Mouse (Mus musculus) left cerebral cortex, adult 8-10 months (tissue): ENCODE results near the gene Slc39a10. TPM values are rescaled to one million over a fixed set of nuclear protein-coding genes. Genes with fewer than 3 reads are reported as not detected.
"Not testable (repeated sequence)": the region's sequence is repeated elsewhere in the genome, so short reads cannot be mapped to it uniquely, and the experiment has no call there.

Source experiments
- DNase-seq, 2 experiments: peaks; one replicate each; pipeline ENCODE4 v3.0.0; 2022; ENCODE audit warnings: low spot score in 2 of 2
- total RNA-seq, 4 experiments: library from RNA; stranded (reverse); gene quantifications; 2 replicates each; pipeline ENCODE4 v1.2.4; 2022

The Slc39a10 gene
- total RNA-seq, 4 experiments from 2014 or later, result 162 to 182 (median 168) TPM

DNA sequence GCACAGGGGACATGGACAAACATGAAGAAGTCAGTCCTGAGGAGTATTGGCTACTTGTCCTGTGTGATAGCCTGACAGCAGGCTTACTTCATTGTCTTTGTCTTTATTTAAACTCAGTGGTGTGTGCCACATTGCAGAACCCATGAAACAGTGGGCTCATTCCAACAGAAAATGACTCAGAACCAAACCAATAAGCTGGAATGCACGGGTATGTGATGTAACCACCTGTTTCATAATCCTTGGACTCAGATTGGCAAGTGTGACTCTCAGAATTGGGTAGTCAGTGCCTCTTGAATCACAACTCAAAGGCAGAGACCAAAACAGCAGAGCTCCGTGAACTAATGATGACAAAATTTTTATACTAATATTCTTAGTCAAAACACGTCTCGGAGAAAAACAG, 110.4 kb downstream of the Slc39a10 start:
- DNase-seq, result not testable (repeated sequence)

DNA sequence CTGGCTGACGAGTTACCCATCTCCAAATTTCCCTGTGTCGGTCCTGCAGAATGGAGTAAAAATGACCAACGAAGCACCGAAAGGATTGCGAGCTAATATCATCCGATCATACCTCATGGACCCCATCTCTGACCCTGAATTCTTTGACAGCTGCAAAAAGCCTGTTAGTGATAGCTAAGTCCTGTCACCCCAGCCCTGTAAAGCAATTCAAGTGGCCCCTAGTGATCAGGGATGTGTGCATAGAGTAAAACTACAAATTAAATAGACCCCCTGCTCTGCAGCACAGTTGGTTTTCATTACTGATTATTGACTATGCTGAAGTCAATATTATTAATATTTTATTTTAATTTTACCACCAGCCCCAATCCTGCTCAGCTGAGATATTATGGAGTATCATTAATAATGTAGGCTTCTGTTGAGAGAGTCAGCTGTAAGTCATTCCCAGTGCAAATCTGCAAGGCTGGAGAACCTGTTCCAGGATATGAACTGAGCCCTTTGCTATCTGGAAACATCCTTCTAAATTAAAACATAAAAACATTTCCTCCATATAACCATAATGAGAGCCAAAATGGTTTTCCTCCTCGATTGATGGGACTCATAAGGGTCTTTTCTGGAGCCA, 122.5 kb downstream of the Slc39a10 start:
- not testable (repeated sequence) for DNase-seq

GRCm38 (mm10) chr1:46769318-46769717, 123.3 kb downstream of the Slc39a10 start:
- not testable (repeated sequence) for DNase-seq

GRCm38 (mm10) chr1:46764600-46764999, 128.1 kb downstream of the Slc39a10 start:
- not testable (repeated sequence) for DNase-seq
